Mouse (Mus musculus): ENCODE data around the gene Cadm4.
A peak's percentile ranks its signal among the peaks of the same experiment; 100 is the strongest.

Cadm4 gene

GRCm38 (mm10) chr7:24534301-24534700 is 52.5 kb downstream of the Cadm4 start:
- DNase-seq = no peak

- DNase-seq = no peak
Measured at GRCm38 (mm10) chr7:24537081-24537480, 55.3 kb downstream of the Cadm4 start.

GRCm38 (mm10) chr7:24537591-24537990 is 55.8 kb downstream of the Cadm4 start:
- no peak for DNase-seq

GRCm38 (mm10) chr7:24538154-24538553 is 56.3 kb downstream of the Cadm4 start:
- DNase-seq = peak; percentile 37 to 60

GRCm38 (mm10) chr7:24538701-24539100 is 56.9 kb downstream of the Cadm4 start:
- DNase-seq = no peak

- no peak for DNase-seq
Measured at GRCm38 (mm10) chr7:24539686-24540085, 57.9 kb downstream of the Cadm4 start.

- DNase-seq = no peak
Measured at GRCm38 (mm10) chr7:24544506-24544905, 62.7 kb downstream of the Cadm4 start.

- DNase-seq = no peak
Measured at GRCm38 (mm10) chr7:24546068-24546614, 64.3 kb downstream of the Cadm4 start, which contains the start of the genes Pinlyp and Xrcc1. Pinlyp (minus strand) TSS chr7:24546118. Xrcc1 (plus strand) TSS chr7:24546289.

GRCm38 (mm10) chr7:24546634-24547389 is 65.0 kb downstream of the Cadm4 start:
- DNase-seq = peak; percentile 99 to 100

- DNase-seq = no peak
Measured at GRCm38 (mm10) chr7:24547534-24548036, 65.8 kb downstream of the Cadm4 start.

- DNase-seq = peak in 1 of 2 experiments; percentile 26
Measured at GRCm38 (mm10) chr7:24551985-24552759, 70.3 kb downstream of the Cadm4 start.
